In the genomic region with DNA sequence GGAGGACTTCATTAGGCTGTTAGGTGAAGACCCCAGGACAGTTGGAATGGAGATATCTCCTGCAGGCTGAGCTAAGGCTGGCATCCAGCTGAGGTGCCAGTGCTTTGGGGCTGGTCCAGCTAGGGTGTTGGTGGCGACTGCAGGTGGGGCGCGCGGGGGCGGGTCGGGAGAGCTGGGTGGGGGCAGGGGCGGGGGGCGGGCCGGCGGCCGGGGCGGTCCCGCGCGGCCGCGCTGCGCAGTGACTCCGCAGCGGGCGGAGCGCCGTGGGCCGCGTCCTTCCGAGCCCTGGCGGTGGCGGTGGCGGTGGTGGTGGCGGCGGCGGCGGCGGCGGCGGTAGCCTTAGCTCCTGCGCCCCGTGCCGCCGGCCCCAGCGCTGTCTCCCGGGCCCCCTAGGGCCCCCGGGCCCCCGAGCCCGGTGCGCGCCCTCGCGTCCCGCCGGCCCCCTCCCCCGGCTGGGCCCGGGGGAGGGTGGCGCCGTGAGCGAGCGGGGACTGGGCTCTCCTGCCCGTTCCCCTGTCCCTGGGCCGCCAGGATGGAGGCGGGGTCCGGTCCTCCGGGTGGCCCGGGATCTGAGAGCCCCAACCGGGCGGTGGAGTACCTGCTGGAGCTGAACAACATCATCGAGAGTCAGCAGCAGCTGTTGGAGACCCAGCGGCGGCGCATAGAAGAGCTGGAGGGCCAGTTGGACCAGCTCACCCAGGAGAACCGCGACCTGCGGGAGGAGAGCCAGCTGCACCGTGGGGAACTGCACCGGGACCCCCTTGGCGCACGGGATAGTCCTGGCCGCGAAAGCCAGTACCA, we compare ENCODE assay signal across 8 mouse cellular contexts. TPM values are rescaled to one million over a fixed set of nuclear protein-coding genes. Genes with fewer than 3 reads are reported as not detected.
DNase-seq lines count a peak whose midpoint lies in the region; ATAC-seq and TF ChIP-seq lines count a peak whose summit lies in the region.

Gene Iqsec2, plus strand, starts transcription at position 328 of the 801 bp plus-strand sequence.

- no peaks in the 10 kb centered on the region for H3K9me3 ChIP-seq in intestine, postnatal 0 days (ENCODE audit: control insufficient read depth)
- no peaks in the 10 kb centered on the region for H3K9me3 ChIP-seq in liver, embryonic 11.5 days (ENCODE audit: control insufficient read depth, low read length)

- ATAC-seq in granulocyte monocyte progenitor cell, adult 5-6 weeks (replicated peaks; ENCODE audit: poor library complexity, severe bottlenecking): peak; percentile 55
- peak; percentile 28; the same call in 1 of the 2 replicates for ATAC-seq in intestine, postnatal 0 days
- no peak for ATAC-seq in liver, embryonic 11.5 days (replicated peaks; ENCODE audit: low FRiP score)

- no peaks in the 10 kb centered on the region for H3K4me1 ChIP-seq in intestine, postnatal 0 days (replicated peaks; ENCODE audit: control insufficient read depth, insufficient read depth, low read length)
- H3K4me1 ChIP-seq in liver, embryonic 11.5 days (replicated peaks; ENCODE audit: control insufficient read depth, insufficient read depth, low read length): no peaks in the 10 kb centered on the region

- H3K36me3 ChIP-seq in intestine, postnatal 0 days (ENCODE audit: control insufficient read depth, insufficient read depth): no peaks in the 10 kb centered on the region
- no peaks in the 10 kb centered on the region for H3K36me3 ChIP-seq in liver, embryonic 11.5 days (ENCODE audit: control insufficient read depth, insufficient read depth, low read length)

- 20% methylated on average over 22 of the region's 78 CpGs for WGBS in intestine, postnatal 0 days
- WGBS in liver, embryonic 11.5 days: 7% methylated on average over 52 of the region's 78 CpGs

- no peak for TF ChIP-seq CTCF in intestine, postnatal 0 days (IDR thresholded peaks at IDR 0.05; ENCODE audit: low read depth)

- peak; percentile 1 to 29 for DNase-seq in thymus, postnatal 36 days
- DNase-seq in thymus, postnatal 25 days: no peak
- DNase-seq in cerebellum, postnatal 36 days: peak; percentile 26 to 55
- no peak for DNase-seq in liver, embryonic 11.5 days (ENCODE audit: low spot score)
- DNase-seq in neural tube, embryonic 10.5 days (ENCODE audit: extremely low spot score, low spot score): peak; percentile 42
- no peak for DNase-seq in c-Kit-positive CD71-positive TER-119-positive erythroid progenitor cells, embryonic 14.5 days (ENCODE audit: low spot score)

- peak within 1 kb of the TSS; percentile 50; the same call in 1 of the 2 replicates for H3K9ac ChIP-seq in intestine, postnatal 0 days (ENCODE audit: low read depth, low read length)
- 0 out of 2 replicates have a peak within 1 kb of the TSS, but pooled peaks have one; percentile 34 for H3K9ac ChIP-seq in liver, embryonic 11.5 days (ENCODE audit: low read depth, low read length)

- peak within 1 kb of the TSS; percentile 81 for H3K4me2 ChIP-seq in intestine, postnatal 0 days (replicated peaks; ENCODE audit: low read depth)
- H3K4me2 ChIP-seq in liver, embryonic 11.5 days: peak within 1 kb of the TSS; percentile 82

- peak within 1 kb of the TSS; percentile 59 for H3K4me3 ChIP-seq in intestine, postnatal 0 days (ENCODE audit: low read depth, low read length)
- peak within 1 kb of the TSS; percentile 61 for H3K4me3 ChIP-seq in liver, embryonic 11.5 days (ENCODE audit: low read depth, low read length)

- no peak within 1 kb of the TSS for H3K27ac ChIP-seq in intestine, postnatal 0 days (ENCODE audit: low read depth, low read length)
- no peak within 1 kb of the TSS for H3K27ac ChIP-seq in liver, embryonic 11.5 days (ENCODE audit: low read depth, low read length)

- H3K27me3 ChIP-seq in intestine, postnatal 0 days (replicated peaks; ENCODE audit: control insufficient read depth, insufficient read depth, low read length): peaks cover 5% of the 10 kb centered on the region; the same call in 1 of the 2 replicates
- peaks cover 64% of the 10 kb centered on the region for H3K27me3 ChIP-seq in liver, embryonic 11.5 days (replicated peaks; ENCODE audit: control insufficient read depth, insufficient read depth, low read length)

RNA-seq across cellular contexts. Expression of gene Iqsec2, which starts in this region (rescaled TPM):
- 7.4 and 10.5 TPM in 2 replicates for total RNA-seq in granulocyte monocyte progenitor cell, adult 5-6 weeks (2014; fragmentation: Nextera tagmentation)
- total RNA-seq in granulocyte monocyte progenitor cell, adult 5-6 weeks (2017): 0.60 and 5.3 TPM in 2 replicates
- polyA plus RNA-seq in intestine, postnatal 0 days (2015; fragmentation: Nextera tagmentation; extraction: Ambion mirVana): 6.5 and 7.3 TPM in 2 replicates
- 0.86 and 1.8 TPM in 2 replicates for polyA plus RNA-seq in liver, embryonic 11.5 days (2014; fragmentation: Nextera tagmentation; extraction: Ambion mirVana)

Comparison
In these comparisons a context has a peak if more than half of its experiments do, and no peak if none do; other contexts are left out.
1. DNase-seq: peak in thymus, postnatal 36 days (2 of 2), cerebellum, postnatal 36 days (2 of 2) and neural tube, embryonic 10.5 days (single experiment); none in thymus, postnatal 25 days (single experiment), liver, embryonic 11.5 days (single experiment) and c-Kit-positive CD71-positive TER-119-positive erythroid progenitor cells, embryonic 14.5 days (single experiment).